8 mouse cellular contexts compared by ENCODE assay signal in genomic region chr13:23745381-23746161, GRCm38 (mm10). TPM values are rescaled to one million over a fixed set of nuclear protein-coding genes. Genes with fewer than 3 reads are reported as not detected.
DNase-seq lines count a peak whose midpoint lies in the region; ATAC-seq and TF ChIP-seq lines count a peak whose summit lies in the region.

Hist1h3c (minus strand) TSS chr13:23745602.

- peak within 1 kb of the TSS; percentile 68 for H3K4me2 ChIP-seq in intestine, postnatal 0 days (replicated peaks; ENCODE audit: low read depth)
- peak within 1 kb of the TSS; percentile 66 for H3K4me2 ChIP-seq in limb, embryonic 12.5 days
- peak within 1 kb of the TSS; percentile 69 for H3K4me2 ChIP-seq in midbrain, embryonic 14.5 days (ENCODE audit: low read length)

- TF ChIP-seq CTCF in intestine, postnatal 0 days (IDR thresholded peaks at IDR 0.05; ENCODE audit: low read depth) = no peak

- H3K9ac ChIP-seq in intestine, postnatal 0 days (ENCODE audit: low read depth, low read length) = peak within 1 kb of the TSS; percentile 52
- H3K9ac ChIP-seq in limb, embryonic 12.5 days (replicated peaks) = peak within 1 kb of the TSS; percentile 69
- H3K9ac ChIP-seq in midbrain, embryonic 14.5 days (replicated peaks; ENCODE audit: low read length) = peak within 1 kb of the TSS; percentile 39; the same call in 1 of the 2 replicates

- H3K27me3 ChIP-seq in embryonic facial prominence, embryonic 10.5 days (replicated peaks; ENCODE audit: low read depth, poor library complexity, severe bottlenecking) = no peaks in the 10 kb centered on the region
- H3K27me3 ChIP-seq in intestine, postnatal 0 days (replicated peaks; ENCODE audit: control insufficient read depth, insufficient read depth, low read length) = no peaks in the 10 kb centered on the region
- H3K27me3 ChIP-seq in limb, embryonic 12.5 days = no peaks in the 10 kb centered on the region
- no peaks in the 10 kb centered on the region for H3K27me3 ChIP-seq in midbrain, embryonic 14.5 days (ENCODE audit: control insufficient read depth, insufficient read depth, low read length)

- no peaks in the 10 kb centered on the region for H3K36me3 ChIP-seq in embryonic facial prominence, embryonic 10.5 days (replicated peaks)
- H3K36me3 ChIP-seq in intestine, postnatal 0 days (ENCODE audit: control insufficient read depth, insufficient read depth) = no peaks in the 10 kb centered on the region
- no peaks in the 10 kb centered on the region for H3K36me3 ChIP-seq in limb, embryonic 12.5 days
- H3K36me3 ChIP-seq in midbrain, embryonic 14.5 days (ENCODE audit: control insufficient read depth, insufficient read depth, low read length) = no peaks in the 10 kb centered on the region

- no peaks in the 10 kb centered on the region for H3K9me3 ChIP-seq in embryonic facial prominence, embryonic 10.5 days
- H3K9me3 ChIP-seq in intestine, postnatal 0 days (ENCODE audit: control insufficient read depth) = no peaks in the 10 kb centered on the region
- no peaks in the 10 kb centered on the region for H3K9me3 ChIP-seq in limb, embryonic 12.5 days
- no peaks in the 10 kb centered on the region for H3K9me3 ChIP-seq in midbrain, embryonic 14.5 days (ENCODE audit: control insufficient read depth, low read length)

- peaks cover 28% of the 10 kb centered on the region for H3K4me1 ChIP-seq in embryonic facial prominence, embryonic 10.5 days
- peaks cover 4% of the 10 kb centered on the region; the same call in 1 of the 2 replicates for H3K4me1 ChIP-seq in intestine, postnatal 0 days (replicated peaks; ENCODE audit: control insufficient read depth, insufficient read depth, low read length)
- H3K4me1 ChIP-seq in limb, embryonic 12.5 days (replicated peaks) = peaks cover 29% of the 10 kb centered on the region
- H3K4me1 ChIP-seq in midbrain, embryonic 14.5 days (ENCODE audit: control insufficient read depth, insufficient read depth, low read length) = peaks cover 11% of the 10 kb centered on the region

- ATAC-seq in granulocyte monocyte progenitor cell, adult 5-6 weeks (replicated peaks; ENCODE audit: poor library complexity, severe bottlenecking) = peak; percentile 50
- ATAC-seq in intestine, postnatal 0 days = peak; percentile 62
- ATAC-seq in limb, embryonic 12.5 days (ENCODE audit: insufficient number of reproducible peaks, insufficient read depth, low FRiP score, low TSS enrichment, low read depth) = peak; percentile 76
- ATAC-seq in midbrain, embryonic 14.5 days (ENCODE audit: low FRiP score, low TSS enrichment) = peak; percentile 79

- peak within 1 kb of the TSS; percentile 98 for H3K27ac ChIP-seq in embryonic facial prominence, embryonic 10.5 days (replicated peaks)
- H3K27ac ChIP-seq in intestine, postnatal 0 days (ENCODE audit: low read depth, low read length) = peak within 1 kb of the TSS; percentile 94
- peak within 1 kb of the TSS; percentile 99 for H3K27ac ChIP-seq in limb, embryonic 12.5 days
- peak within 1 kb of the TSS; percentile 88 for H3K27ac ChIP-seq in midbrain, embryonic 14.5 days (replicated peaks; ENCODE audit: low read depth, low read length)

- under 1% methylated on average over 26 of the region's 28 CpGs for WGBS in embryonic facial prominence, embryonic 10.5 days
- WGBS in intestine, postnatal 0 days = under 1% methylated on average over 23 of the region's 28 CpGs
- under 1% methylated on average over 26 of the region's 28 CpGs for WGBS in limb, embryonic 12.5 days
- WGBS in midbrain, embryonic 14.5 days = under 1% methylated on average over 25 of the region's 28 CpGs

- H3K4me3 ChIP-seq in embryonic facial prominence, embryonic 10.5 days = peak within 1 kb of the TSS; percentile 62
- H3K4me3 ChIP-seq in intestine, postnatal 0 days (ENCODE audit: low read depth, low read length) = peak within 1 kb of the TSS; percentile 36
- peak within 1 kb of the TSS; percentile 43 for H3K4me3 ChIP-seq in limb, embryonic 12.5 days (replicated peaks)
- peak within 1 kb of the TSS; percentile 31 for H3K4me3 ChIP-seq in midbrain, embryonic 14.5 days (replicated peaks; ENCODE audit: low read depth, low read length)

- DNase-seq in urinary bladder, adult 18-20 months (ENCODE audit: low spot score in 2 of 2) = peak; percentile 65 to 74
- DNase-seq in urinary bladder, postnatal 10 days (ENCODE audit: low spot score) = no peak
- DNase-seq in embryonic facial prominence, embryonic 10.5 days (ENCODE audit: low spot score) = peak; percentile 83
- DNase-seq in midbrain, embryonic 14.5 days = peak; percentile 95
- peak; percentile 69 to 83 for DNase-seq in spleen, postnatal 14 days (ENCODE audit: low spot score in 2 of 2)

RNA-seq across cellular contexts. Expression of gene Hist1h3c, which starts in this region (rescaled TPM):
- 8.6 and 10.0 TPM in 2 replicates for polyA plus RNA-seq in embryonic facial prominence, embryonic 10.5 days (2016; fragmentation: Nextera tagmentation; extraction: Ambion mirVana)
- total RNA-seq in granulocyte monocyte progenitor cell, adult 5-6 weeks (2014; fragmentation: Nextera tagmentation) = 24.5 and 38.0 TPM in 2 replicates
- 507 and 886 TPM in 2 replicates for total RNA-seq in granulocyte monocyte progenitor cell, adult 5-6 weeks (2017)
- 1.2 and 1.4 TPM in 2 replicates for polyA plus RNA-seq in intestine, postnatal 0 days (2015; fragmentation: Nextera tagmentation; extraction: Ambion mirVana)
- 20.7 and 22.1 TPM in 2 replicates for polyA plus RNA-seq in limb, embryonic 12.5 days (2016; fragmentation: Nextera tagmentation; extraction: Ambion mirVana)
- polyA plus RNA-seq in midbrain, embryonic 14.5 days (2014; fragmentation: Nextera tagmentation; extraction: Ambion mirVana) = 1.2 TPM in 2 replicates
